Comparison of ENCODE assay signal across 21 mouse cellular contexts in genomic region chr9:69823179-69823966, GRCm38 (mm10).
DNase-seq lines count a peak whose midpoint lies in the region; ATAC-seq lines count a peak whose summit lies in the region.
"Had no signal": no experiment of that assay in that cellular context is flagged by ENCODE, and none has a peak within 500 bp of the region (broad histone marks: within the 10 kb centered on the region; RNA-seq: fewer than 3 reads in every experiment).

No protein-coding gene starts in this region.

- intact Hi-C loops in left cerebral cortex, postnatal 25 days (cut with DNase I) = no loop called here

- no peaks in the 10 kb centered on the region for H3K9me3 ChIP-seq in heart, embryonic 12.5 days (replicated peaks)
- H3K9me3 ChIP-seq: embryonic facial prominence, embryonic 15.5 days; intestine, embryonic 15.5 days; lung, embryonic 15.5 days; neural tube, embryonic 12.5 days had no signal

- no peaks in the 10 kb centered on the region for H3K27me3 ChIP-seq in heart, embryonic 12.5 days (replicated peaks)
- H3K27me3 ChIP-seq: embryonic facial prominence, embryonic 15.5 days; intestine, embryonic 15.5 days; lung, embryonic 15.5 days; neural tube, embryonic 12.5 days had no signal

- H3K9ac ChIP-seq in heart, embryonic 12.5 days = no peak overlapping the region
- H3K9ac ChIP-seq: embryonic facial prominence, embryonic 15.5 days; hindbrain, embryonic 14.5 days; intestine, embryonic 15.5 days; liver, embryonic 14.5 days; lung, embryonic 15.5 days; neural tube, embryonic 12.5 days had no signal

- no peak overlapping the region for H3K27ac ChIP-seq in heart, embryonic 12.5 days (ENCODE audit: poor library complexity, severe bottlenecking)
- H3K27ac ChIP-seq: embryonic facial prominence, embryonic 15.5 days; hindbrain, embryonic 14.5 days; intestine, embryonic 15.5 days; liver, embryonic 14.5 days; lung, embryonic 15.5 days; macrophage; neural tube, embryonic 12.5 days had no signal

- no peak overlapping the region for H3K4me2 ChIP-seq in heart, embryonic 12.5 days
- H3K4me2 ChIP-seq: embryonic facial prominence, embryonic 15.5 days; heart, embryonic 11.5 days; hindbrain, embryonic 14.5 days; intestine, embryonic 15.5 days; lung, embryonic 15.5 days; midbrain, embryonic 11.5 days; neural tube, embryonic 12.5 days had no signal

- H3K4me1 ChIP-seq in heart, embryonic 12.5 days (replicated peaks) = no peaks in the 10 kb centered on the region
- H3K4me1 ChIP-seq: embryonic facial prominence, embryonic 15.5 days; intestine, embryonic 15.5 days; lung, embryonic 15.5 days; neural tube, embryonic 12.5 days had no signal

- no peaks in the 10 kb centered on the region for H3K36me3 ChIP-seq in heart, embryonic 12.5 days
- H3K36me3 ChIP-seq: embryonic facial prominence, embryonic 15.5 days; intestine, embryonic 15.5 days; lung, embryonic 15.5 days; neural tube, embryonic 12.5 days had no signal

- H3K4me3 ChIP-seq in heart, embryonic 12.5 days = no peak overlapping the region
- H3K4me3 ChIP-seq: embryonic facial prominence, embryonic 15.5 days; intestine, embryonic 15.5 days; lung, embryonic 15.5 days; neural tube, embryonic 12.5 days had no signal

- no peak for ATAC-seq in heart, embryonic 12.5 days (ENCODE audit: insufficient number of reproducible peaks, low FRiP score)
- ATAC-seq: intestine, embryonic 15.5 days had no signal

- 68% methylated on average over 9 of the region's 9 CpGs for WGBS in heart, embryonic 12.5 days

- DNase-seq in heart, adult 11 months = peak; percentile 45
- peak; percentile 5 to 34 for DNase-seq in left cerebral cortex, postnatal 25 days (ENCODE audit: low spot score in 2 of 2)
- DNase-seq in left cerebral cortex, adult 11 months (ENCODE audit: low spot score) = no peak
- peak; percentile 14 for DNase-seq in brain, embryonic 18.5 days (ENCODE audit: low read depth, low spot score)
- peak; percentile 8 for DNase-seq in right cerebral cortex, postnatal 4 days
- DNase-seq in B cell, adult 2 months = no peak
- DNase-seq: adrenal gland, adult 2 months; cerebellum, postnatal 25 days; heart, postnatal 14 days; kidney, adult 9 months; kidney, postnatal 4 days had no signal

Comparison
In these comparisons a context has a peak if more than half of its experiments do, and no peak if none do; other contexts are left out.
1. DNase-seq: peak in heart, adult 11 months (single experiment), left cerebral cortex, postnatal 25 days (2 of 2), brain, embryonic 18.5 days (single experiment) and right cerebral cortex, postnatal 4 days (single experiment); none in left cerebral cortex, adult 11 months (single experiment) and B cell, adult 2 months (0 of 2).